Mouse (Mus musculus) stomach, postnatal 0 days (tissue): ENCODE measurements at regions not wholly inside any gene's neighbourhood (a gene's known extent, or its start where the extent isn't known, plus 50 kb on each side); places are given as distances from the start of the nearest gene placed in this dataset.

Experiments
- ATAC-seq: fragments of 200-750 bp; cut with Nextera tagmentation; 2 replicates; pipeline ENCODE4 v1.8.0; 2017; ENCODE audit not compliant: low FRiP score, low TSS enrichment
- DNase-seq: peaks from one replicate; pipeline ENCODE4 v3.0.0-alpha.2; 2016; ENCODE audit warnings: low spot score
- H3K27ac ChIP-seq: fragments of 300-500 bp; sonication (generic); replicated peaks from 2 replicates; pipeline ENCODE4 v1.5.1; 2014; ENCODE audit warnings: mild to moderate bottlenecking, control low read depth
- H3K27me3 ChIP-seq: fragments of 300-500 bp; sonication (generic); 2 replicates; pipeline ENCODE4 v1.6.1; 2014; ENCODE audit warnings: low read length; ENCODE audit not compliant: control insufficient read depth, insufficient read depth
- H3K36me3 ChIP-seq: fragments of 300-500 bp; sonication (generic); 2 replicates; pipeline ENCODE4 v1.6.1; 2014; ENCODE audit warnings: low read length, mixed read lengths; ENCODE audit not compliant: control insufficient read depth, insufficient read depth
- H3K4me1 ChIP-seq: fragments of 300-500 bp; sonication (generic); replicated peaks from 2 replicates; pipeline ENCODE4 v1.6.1; 2014; ENCODE audit warnings: antibody characterized with exemption; ENCODE audit not compliant: control insufficient read depth, insufficient read depth
- H3K4me2 ChIP-seq: fragments of 300-500 bp; sonication (generic); replicated peaks from 2 replicates; pipeline ENCODE4 v1.6.1; 2014; ENCODE audit warnings: low read depth, mild to moderate bottlenecking, control low read depth, moderate library complexity
- H3K4me3 ChIP-seq: fragments of 300-500 bp; sonication (generic); 2 replicates; pipeline ENCODE4 v1.5.1; 2014; ENCODE audit warnings: low read depth, low read length, control low read depth
- H3K9ac ChIP-seq: fragments of 300-500 bp; sonication (generic); 2 replicates; pipeline ENCODE4 v1.6.1; 2014; ENCODE audit warnings: mild to moderate bottlenecking, low read length, control low read depth, mixed read lengths
- H3K9me3 ChIP-seq: fragments of 300-500 bp; sonication (generic); 2 replicates; pipeline ENCODE4 v1.6.1; 2016; ENCODE audit warnings: low read length; ENCODE audit not compliant: control insufficient read depth
- CTCF ChIP-seq: IDR thresholded peaks from 2 replicates; pipeline ENCODE4 v1.5.1; 2016; ENCODE audit warnings: antibody characterized with exemption, low read depth, mild to moderate bottlenecking, moderate library complexity
- EP300 ChIP-seq: optimal IDR thresholded peaks from 2 replicates; pipeline ENCODE3; 2016; ENCODE audit warnings: antibody characterized with exemption
- WGBS: fragments of 180-500 bp; shearing (Covaris S2); extraction: QIAGEN DNeasy Blood & Tissue Kit; methylation state at CpG from one replicate; pipeline ENCODE4 v1.1.7; 2014; 5-methylcytosine and 5-hydroxymethylcytosine counted together

- Histone ChIP-seq H3K9me3 (no peaks in the 10 kb centered on the region), H3K27me3 (no peaks in the 10 kb centered on the region), H3K4me3 (no peak overlapping the region), H3K9ac (no peak overlapping the region), H3K27ac (no peak overlapping the region), H3K36me3 (no peaks in the 10 kb centered on the region), H3K4me2 (no peak overlapping the region), H3K4me1 (no peaks in the 10 kb centered on the region)
- no peak for ATAC-seq
- no peak for DNase-seq
- whole genome bisulfite sequencing: 27% methylated on average over 1 of the region's 1 CpGs
- TF ChIP-seq CTCF: no peak
- TF ChIP-seq EP300: no peak
Observed at GRCm38 (mm10) chr3:60270463-60270862, 188.8 kb downstream of the Sucnr1 start.

- TF ChIP-seq EP300: no peak
- no peaks in the 10 kb centered on the region for H3K9me3 ChIP-seq
- 48% methylated on average over 1 of the region's 1 CpGs for WGBS
- no peak overlapping the region for H3K4me2 ChIP-seq
- no peaks in the 10 kb centered on the region for H3K4me1 ChIP-seq
- H3K36me3 ChIP-seq: no peaks in the 10 kb centered on the region
- ATAC-seq: no peak
- H3K9ac ChIP-seq: no peak overlapping the region
- no peaks in the 10 kb centered on the region for H3K27me3 ChIP-seq
- H3K27ac ChIP-seq: no peak overlapping the region
- DNase-seq: no peak
- H3K4me3 ChIP-seq: no peak overlapping the region
Observed at GRCm38 (mm10) chr3:60273744-60274143, 192.1 kb downstream of the Sucnr1 start.

- Histone ChIP-seq H3K4me1 (no peaks in the 10 kb centered on the region), H3K9me3 (no peaks in the 10 kb centered on the region), H3K36me3 (no peaks in the 10 kb centered on the region), H3K9ac (no peak overlapping the region), H3K27ac (no peak overlapping the region), H3K4me2 (no peak overlapping the region), H3K4me3 (no peak overlapping the region), H3K27me3 (no peaks in the 10 kb centered on the region)
- 86% methylated on average over 6 of the region's 6 CpGs for WGBS
- DNase-seq: no peak
- no peak for ATAC-seq
- no peak for TF ChIP-seq CTCF
- no peak for TF ChIP-seq EP300
Observed at GRCm38 (mm10) chr3:60275249-60275838, 193.7 kb downstream of the Sucnr1 start.

GRCm38 (mm10) chr3:60277791-60278190, 194.8 kb upstream of the Mbnl1 start:
- ATAC-seq (no peak), DNase-seq (no peak)
- 66% methylated on average over 1 of the region's 1 CpGs for WGBS
- no peak overlapping the region for H3K4me3 ChIP-seq
- H3K9ac ChIP-seq: no peak overlapping the region
- H3K36me3 ChIP-seq: no peaks in the 10 kb centered on the region
- no peaks in the 10 kb centered on the region for H3K9me3 ChIP-seq
- H3K4me1 ChIP-seq: no peaks in the 10 kb centered on the region
- no peak overlapping the region for H3K27ac ChIP-seq
- H3K27me3 ChIP-seq: no peaks in the 10 kb centered on the region
- TF ChIP-seq CTCF (no peak), EP300 (no peak)
- no peak overlapping the region for H3K4me2 ChIP-seq

GRCm38 (mm10) chr3:60281229-60281628, 191.4 kb upstream of the Mbnl1 start:
- Histone ChIP-seq H3K4me3 (no peak overlapping the region), H3K9me3 (no peaks in the 10 kb centered on the region), H3K4me1 (no peaks in the 10 kb centered on the region), H3K36me3 (no peaks in the 10 kb centered on the region), H3K27me3 (no peaks in the 10 kb centered on the region), H3K9ac (no peak overlapping the region), H3K4me2 (no peak overlapping the region), H3K27ac (no peak overlapping the region)
- ATAC-seq (no peak), DNase-seq (no peak)
- no peak for TF ChIP-seq EP300
- no peak for TF ChIP-seq CTCF

GRCm38 (mm10) chr3:60281959-60282495, 190.6 kb upstream of the Mbnl1 start:
- no peak overlapping the region for H3K4me3 ChIP-seq
- ATAC-seq: no peak
- no peaks in the 10 kb centered on the region for H3K4me1 ChIP-seq
- TF ChIP-seq CTCF (no peak), EP300 (no peak)
- WGBS: 54% methylated on average over 3 of the region's 3 CpGs
- H3K9me3 ChIP-seq: no peaks in the 10 kb centered on the region
- no peaks in the 10 kb centered on the region for H3K27me3 ChIP-seq
- no peaks in the 10 kb centered on the region for H3K36me3 ChIP-seq
- DNase-seq: no peak
- H3K9ac ChIP-seq: no peak overlapping the region
- no peak overlapping the region for H3K27ac ChIP-seq
- H3K4me2 ChIP-seq: no peak overlapping the region
